Mouse (Mus musculus) kidney, postnatal 4 days (tissue): Measurements from ENCODE around the gene Plch2.

ENCODE experiments used
- DNase-seq, 2 experiments: peaks; one replicate each; pipeline ENCODE4 v3.0.0; 2021; ENCODE audit warnings: mixed read lengths in 2 of 2

The Plch2 gene

DNA sequence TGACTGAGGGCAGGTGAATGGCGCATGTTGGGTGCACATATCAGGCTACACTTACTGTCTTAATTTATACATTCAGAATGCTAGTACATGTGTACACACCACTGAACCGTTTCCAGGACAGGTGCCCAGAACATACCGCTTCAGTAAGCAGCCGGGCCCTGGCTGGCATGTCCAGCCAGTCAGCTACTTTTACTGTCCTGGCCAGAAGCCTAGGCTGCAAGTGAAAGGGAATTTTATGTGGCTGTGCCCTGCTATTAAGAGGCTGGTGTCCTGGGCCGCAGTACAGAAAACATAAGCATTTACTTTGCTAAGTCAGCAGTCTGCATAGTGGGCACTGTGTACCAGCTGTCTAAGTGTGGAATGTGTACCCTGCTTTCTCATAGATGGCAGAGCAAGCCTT is 14.3 kb upstream of the Plch2 start:
- DNase-seq: peak in 1 of 2 experiments; percentile 55

DNA sequence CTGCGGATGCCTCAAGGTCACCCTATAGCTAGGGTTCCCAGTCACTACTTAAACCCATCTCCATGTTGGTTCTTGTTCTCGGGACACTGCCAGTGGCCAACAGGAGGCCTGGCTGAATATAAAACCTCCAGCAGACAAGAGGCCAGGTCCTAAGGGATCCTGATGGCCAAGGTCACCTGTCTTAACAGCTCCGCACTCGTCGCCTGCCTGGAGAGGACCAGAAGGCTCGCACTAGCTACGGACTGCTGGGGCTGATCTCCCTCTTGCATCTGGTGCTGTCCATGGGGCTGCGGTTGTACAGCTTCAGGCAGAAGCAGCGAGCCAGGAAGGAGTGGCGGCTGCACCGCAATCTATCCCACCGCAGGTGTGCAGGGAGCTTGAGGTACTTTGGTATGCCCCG is 13.6 kb upstream of the Plch2 start:
- DNase-seq: no peak

DNA sequence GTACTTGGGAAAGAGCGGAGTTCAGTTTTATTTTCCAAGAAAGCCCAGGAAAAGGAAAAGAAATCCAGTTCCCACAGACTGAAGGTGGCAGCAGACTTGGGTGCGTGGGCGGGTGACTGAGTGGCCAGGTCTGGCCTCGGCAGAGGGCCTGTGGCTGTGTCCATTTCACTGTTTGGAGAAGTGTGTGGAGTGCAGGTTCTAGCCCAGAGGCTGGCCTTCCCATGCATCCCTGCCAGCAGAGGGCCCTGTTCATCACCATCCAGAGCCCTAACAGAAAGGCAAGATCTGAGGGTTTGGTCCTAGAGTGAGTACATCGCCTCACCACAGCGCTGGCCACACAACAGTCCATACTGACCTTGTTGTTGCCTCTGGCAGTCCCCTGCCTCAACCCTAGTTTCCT is 12.6 kb upstream of the Plch2 start:
- DNase-seq: peak in 1 of 2 experiments; percentile 53

DNA sequence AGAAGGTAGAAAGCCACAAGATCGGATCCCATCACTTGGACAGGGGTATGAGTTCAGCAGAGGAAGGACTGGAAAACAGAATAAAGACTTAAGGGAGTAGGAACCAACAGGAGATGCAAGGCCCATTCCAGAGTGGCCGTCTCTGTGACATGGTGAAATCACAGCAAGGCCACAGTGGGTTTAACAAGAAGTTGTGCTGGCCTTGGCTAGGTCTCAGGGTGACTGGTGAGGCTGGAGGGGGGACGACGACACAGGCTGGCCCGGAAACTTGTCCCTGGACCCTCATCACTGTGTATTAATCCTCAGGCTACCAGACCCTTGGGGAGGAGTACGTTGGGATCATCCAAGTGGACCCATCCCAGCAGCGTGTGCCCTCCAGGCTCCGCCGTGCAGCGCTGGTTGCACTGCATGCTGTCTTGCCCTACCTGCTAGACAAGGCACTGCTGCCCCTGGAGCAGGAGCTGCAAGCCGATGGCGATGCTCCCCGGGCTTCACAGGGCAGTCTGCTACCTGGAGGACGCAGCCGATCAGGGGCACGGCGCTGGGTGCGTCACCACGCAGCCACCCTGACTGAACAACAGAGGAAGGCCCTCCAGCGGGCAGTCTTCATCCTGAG is 11.9 kb upstream of the Plch2 start:
- DNase-seq: no peak

DNA sequence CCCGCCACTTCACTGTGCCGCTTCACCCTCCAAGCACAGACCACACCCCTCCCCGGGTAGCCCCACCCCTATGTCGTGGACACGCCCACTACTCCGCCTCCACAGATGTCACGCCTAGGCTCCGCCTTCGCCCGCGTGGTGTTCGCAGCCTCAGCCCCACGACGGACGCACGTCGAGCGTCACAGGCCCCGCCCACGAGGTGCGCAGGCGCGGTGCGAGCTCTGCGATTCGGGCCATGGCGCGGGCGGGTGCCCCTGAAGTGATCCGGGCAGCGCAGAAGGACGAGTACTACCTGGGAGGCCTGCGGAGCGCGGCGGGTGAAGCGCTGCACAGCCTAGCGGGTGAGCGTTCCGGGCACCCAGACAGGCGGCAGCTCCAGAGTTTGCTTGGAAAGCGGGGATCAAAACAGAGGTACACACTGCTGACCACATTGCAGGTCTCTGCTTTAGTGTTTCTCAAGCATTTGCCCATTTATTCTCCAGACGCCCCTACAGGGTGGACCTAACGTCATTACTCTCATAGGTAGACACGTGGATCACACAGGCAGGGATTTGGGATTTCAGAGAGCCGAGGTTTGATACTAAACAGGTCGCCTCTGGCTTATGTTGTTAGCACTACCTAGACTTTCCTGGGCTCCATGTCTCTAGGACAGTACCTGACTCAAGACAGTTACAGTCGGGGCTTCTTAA is 10.4 kb upstream of the Plch2 start, which contains the start of gene Pex10:
TSS of gene Pex10 (plus strand) at position 183 of the 689 bp plus-strand sequence.
- DNase-seq: peak; percentile 98 to 99

DNA sequence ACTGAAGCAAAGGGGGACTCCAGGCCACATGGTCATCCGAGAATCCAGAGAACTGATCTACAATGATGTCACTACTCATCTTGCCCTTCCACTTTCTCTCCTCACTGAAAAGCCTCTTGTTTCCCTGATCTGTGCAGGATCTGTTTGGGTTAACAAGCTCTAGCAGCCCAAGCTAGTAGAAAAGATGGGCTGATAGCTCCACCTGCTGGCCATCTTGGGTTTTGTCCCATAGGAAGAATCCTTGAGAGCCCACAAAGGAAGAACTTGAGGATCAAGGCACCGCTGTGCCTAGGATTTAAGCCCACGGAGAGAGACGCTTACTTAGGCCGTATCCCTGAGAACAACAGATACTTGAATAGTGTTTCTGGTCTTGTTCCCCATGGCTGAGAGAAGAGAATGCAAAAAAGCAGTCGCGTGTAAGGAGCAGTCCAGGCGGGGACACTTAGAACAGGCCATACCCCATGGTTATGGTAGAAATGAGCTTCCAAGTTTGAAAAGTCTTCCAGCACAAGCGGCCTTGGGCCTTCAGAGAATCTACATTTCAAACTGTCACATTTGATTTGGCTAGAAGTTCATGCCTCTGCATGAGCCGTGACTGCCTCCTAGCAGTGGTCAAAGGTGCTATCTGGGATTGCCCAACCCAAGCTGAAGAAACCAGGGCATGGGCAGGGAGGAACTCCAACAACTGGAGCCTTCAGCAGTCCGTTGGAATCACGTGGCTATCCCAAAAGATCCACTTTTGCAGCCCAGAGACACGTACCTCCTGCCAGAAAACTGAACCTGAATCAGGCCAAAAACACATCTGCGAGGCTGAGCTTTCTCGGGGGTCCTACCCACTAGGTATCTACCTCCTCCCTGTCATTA is 9.6 kb upstream of the Plch2 start:
- DNase-seq: peak; percentile 93

DNA sequence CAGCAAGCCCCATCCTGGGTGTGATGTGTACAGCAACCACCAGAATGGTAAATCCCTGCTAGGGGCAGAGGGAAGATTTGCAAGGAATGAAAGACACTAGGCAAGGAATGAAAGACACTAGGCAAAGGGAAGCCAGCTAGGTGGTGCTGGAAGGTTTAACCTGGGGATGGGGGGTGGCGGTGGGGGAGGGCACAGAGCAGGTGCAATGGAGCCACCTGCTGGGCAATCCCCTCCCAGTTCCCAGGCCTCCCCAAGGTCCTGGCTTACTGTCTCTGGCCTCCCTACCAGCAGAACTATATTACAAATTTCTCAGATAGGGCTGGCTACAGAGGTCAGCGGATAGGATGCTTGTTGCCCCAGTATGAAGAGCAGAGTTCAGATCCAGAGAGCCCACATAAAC is 7.9 kb upstream of the Plch2 start:
- peak; percentile 45 to 66 for DNase-seq

DNA sequence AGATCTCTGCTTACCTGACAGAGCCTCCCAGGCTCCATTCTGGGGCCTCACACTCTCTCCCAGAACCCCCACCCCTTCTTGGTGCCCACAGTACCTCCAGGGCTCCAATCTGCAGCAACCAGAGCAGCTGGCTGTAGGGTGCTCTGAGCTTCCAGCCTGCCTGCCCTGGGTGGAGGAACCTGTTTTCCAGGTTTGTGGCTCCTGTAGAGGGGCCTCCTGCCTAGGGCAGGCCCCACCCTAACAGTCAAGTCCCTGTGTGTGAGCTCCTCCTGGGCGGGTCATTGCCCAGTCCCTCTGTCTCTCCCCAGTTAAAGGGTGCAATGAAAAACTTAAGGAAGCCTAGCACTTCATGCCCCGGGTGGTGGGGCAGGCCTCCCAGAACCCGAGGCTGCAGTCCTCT is 7.3 kb upstream of the Plch2 start:
- DNase-seq: peak; percentile 43 to 63

DNA sequence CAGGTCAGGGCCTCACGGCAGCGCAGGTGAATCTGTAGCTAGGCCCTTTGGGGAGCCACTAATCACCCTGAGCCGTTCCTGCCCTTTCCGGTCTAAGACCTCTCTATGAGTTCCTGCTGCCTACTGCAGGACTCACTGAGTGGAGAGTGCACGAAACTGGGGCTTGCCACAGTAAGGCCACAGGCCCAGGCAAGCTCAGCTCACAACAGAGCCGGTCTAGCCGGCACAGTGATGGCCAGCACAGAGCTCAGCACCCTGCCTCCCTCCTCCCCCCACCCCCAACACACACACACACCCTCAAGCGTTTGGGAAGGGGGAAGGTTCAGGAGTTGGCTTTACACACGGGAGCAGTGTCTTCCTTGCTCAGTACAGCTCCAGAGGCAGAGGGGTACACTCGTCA is 1.7 kb upstream of the Plch2 start:
- DNase-seq: no peak

DNA sequence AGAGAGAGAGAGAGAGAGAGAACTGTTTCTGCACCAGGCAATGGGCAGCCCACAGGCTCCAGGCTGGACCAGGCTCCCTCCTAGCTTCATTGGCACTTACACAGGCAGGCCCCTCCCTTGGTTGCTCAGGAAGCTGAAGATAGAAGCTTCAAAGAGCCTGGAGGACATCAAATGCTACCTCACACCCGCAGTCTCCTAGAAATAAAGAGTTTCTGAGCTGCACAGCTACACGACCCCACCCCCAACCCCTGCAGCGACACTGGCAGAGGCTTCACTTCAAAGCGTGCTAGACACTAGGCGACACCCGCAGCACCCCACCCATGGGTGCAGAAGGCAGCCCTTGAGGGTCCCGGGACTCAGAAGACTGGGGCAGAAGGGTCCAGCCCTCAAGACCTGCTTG is 6.5 kb downstream of the Plch2 start:
- DNase-seq: no peak

DNA sequence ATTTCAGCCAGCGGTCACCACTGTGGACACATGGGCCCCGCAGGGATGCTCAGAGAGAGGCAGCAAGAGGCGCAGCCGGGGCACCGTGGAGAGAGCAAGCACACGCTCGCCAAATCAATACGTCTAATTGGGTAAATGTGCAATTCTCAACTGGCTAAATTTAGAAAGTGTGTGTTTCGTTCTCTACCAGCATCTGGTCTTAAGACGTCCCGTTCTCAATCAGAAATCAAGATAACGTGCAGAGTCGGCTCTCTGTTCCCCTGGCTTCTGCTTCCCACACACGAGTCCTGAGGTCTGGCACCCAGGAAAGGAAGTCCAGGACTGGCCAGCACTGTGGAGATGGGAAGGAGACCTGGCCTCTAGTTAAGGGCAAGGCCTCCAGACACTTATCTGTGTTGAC is 9.9 kb downstream of the Plch2 start:
- no peak for DNase-seq

DNA sequence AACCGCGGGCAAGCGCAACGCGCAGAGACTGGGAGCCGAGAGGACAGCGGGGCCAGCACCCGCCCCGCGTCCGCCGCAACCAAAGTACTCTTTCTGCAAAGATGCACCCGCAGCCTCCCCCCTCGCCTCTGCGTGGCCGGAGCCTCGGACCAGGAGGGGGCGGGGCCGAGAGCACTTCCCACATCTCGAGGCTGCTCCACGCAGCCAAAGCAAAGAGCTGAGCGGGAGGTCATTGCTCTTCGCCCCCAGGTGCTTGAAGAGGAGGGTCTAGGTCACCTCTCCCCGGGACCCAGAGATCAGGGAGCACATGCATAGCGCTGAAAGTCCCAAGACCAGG is 13.3 kb downstream of the Plch2 start:
- DNase-seq: no peak

DNA sequence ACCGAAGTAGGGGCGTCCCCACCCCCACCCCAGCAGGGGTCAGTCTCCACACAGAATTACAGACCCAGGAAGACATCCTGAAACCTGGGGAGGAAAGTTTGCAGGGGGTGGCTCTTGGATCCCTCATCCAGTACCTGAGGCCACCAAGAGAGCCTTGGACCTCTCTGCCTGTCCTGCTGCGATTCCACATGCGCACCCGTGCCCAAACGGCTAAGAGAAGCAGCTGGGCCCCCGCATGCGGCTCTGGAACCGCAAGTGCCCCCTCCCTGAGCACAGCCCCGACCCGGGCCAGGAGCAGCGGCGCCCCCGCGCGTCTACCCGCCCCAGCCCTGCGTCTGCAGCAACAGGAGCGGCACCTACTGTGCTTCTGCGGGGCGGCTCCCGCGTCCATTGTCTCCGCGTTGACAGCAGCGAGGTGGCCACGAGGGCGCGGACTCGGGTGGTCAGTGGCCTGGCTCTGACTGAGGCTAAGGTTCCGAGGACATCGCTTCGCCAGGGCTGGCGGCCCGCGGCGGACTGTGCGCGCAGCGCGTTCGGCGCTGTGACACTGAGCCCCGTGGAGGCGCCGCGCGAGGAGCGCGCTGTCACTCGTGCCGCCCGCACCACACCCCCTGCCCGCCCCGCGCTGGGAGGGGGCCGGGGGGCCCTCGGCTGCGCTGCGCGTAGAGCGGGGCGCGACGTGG is 13.8 kb downstream of the Plch2 start:
- no peak for DNase-seq

DNA sequence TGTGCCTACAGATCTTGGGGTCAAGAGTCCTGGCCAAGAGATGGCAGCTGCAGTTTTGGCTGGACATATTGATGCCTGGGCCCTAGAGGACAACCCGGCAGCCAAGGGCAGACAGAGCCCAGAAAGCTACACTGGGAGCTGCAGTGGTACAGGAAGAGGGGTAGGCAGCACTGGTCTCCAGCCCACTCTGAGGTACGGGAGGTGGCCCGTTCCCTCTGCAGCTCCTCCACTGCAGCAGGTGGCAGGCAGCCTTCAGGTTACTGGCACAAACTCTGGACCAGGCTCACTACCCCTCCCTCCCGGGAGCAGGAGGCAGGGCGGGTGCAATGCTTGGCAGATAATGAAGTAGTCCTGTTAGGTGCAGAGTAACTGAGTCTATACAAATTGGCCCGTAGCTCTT is 15.9 kb downstream of the Plch2 start:
- DNase-seq: no peak

DNA sequence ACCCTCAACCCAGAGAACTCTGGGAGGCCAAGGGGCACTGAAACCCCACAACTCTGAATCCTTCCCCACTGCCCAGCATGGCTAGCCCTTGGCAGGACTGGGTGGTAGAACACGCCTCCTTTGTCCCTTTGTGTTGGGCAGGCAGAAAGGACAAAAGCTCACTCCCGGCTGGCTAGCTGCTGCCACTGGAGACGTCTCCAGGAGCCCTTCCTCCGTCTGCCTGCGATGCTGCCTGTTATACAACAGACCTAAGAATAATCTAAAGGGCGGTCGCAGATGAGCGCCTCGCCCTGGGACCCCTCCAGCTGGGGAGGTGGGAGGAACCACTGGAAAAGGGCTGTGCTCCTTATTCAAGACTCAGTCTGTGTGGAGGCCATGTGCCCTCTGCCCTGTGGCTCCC is 16.4 kb downstream of the Plch2 start:
- no peak for DNase-seq

DNA sequence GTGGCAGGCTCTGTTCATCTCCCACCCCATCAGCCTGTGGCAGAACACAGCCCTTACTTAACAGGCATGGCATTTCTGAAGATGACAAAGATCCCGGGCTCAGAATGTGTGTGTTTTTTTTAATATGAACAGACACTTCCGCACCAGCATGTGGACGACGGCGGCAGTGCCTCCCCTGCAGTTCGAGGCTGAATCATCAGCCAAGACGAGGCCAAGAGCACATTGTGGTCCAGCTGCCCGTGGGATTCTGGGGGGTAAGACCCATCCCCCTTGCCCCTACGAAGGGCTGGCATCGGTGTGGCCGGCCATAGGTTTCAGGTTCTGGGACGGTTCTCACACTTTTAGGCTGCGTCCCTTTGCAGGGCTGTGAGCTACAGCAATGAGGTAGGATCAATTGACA is 21.8 kb downstream of the Plch2 start:
- no peak for DNase-seq

DNA sequence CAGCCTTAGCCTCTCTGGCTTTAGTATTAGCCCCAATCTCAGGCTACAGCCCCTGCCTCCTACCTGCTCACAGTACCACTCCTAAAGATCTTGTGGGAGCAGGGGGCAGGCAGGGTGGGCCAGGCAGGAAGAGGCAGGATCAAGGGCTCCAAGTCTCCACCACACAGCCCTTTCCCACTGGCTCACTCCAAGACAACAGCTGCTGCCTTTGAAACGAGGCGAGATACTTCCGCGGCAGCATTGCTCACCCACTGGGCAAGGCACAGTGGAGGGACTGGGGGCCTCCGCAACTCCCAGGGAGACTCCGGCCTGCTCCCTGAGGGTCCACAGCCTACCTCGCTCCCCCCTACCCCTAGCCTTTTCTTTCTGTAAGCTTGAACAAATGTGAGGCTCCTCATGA is 22.4 kb downstream of the Plch2 start:
- DNase-seq: no peak

DNA sequence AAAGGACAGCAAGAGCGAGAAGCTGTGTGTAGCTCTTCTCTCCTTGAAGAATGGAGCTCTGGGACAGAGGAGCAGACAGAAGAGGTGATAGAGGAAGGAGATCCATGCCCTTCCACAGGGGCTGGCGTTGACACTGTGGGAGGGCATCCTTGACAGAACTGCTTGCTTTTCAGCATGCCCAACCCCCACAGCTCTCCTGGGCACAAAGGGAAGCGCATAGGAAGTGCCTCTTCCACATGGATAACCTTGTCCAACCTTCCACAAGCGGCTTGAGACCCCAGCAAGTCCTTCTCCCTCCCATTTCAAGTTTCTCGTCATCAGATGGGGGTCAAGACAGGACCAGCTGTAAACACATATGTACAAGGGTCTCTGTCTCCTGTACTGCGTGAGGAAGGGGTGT is 23.5 kb downstream of the Plch2 start:
- DNase-seq: no peak

DNA sequence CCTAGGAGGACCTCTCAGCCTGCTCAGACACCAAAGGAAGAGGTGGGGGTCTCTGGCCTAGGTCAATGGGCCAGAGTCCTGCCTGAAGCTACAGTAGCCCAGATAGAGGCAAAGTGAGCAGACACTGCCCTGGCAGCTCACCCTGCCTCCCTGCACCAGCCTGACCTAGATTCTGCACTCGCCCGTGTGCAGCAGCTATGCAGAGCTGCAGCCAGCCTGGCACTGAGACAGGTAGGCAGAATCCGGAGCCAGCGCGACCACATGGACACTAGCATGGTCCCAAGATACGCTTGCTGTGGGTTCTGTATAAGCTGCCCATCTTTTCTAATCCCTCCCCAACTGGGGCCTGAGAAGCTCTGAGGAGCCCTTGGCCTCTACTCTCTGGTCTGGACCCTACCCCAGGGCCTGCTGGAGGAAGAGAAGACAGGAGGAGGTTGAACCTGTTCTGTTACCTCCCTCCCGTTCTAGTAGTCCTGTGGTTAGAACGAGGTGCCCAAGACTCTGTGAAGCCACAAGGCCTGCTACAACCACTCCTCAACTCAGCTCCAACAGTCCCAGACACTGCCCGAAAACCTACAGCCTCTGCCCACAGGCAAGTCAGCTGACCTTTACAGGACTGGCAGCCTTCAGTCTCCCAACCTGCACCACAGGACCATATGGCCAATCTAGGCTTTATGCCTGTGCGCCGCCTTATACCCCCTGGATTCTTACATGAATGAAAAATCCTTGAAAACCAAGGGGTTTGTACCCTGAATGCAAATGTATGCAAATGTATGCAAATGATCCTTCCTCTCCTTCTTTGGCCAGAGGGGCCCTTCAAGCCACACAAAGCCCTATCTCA is 32.2 kb downstream of the Plch2 start:
- DNase-seq: no peak

DNA sequence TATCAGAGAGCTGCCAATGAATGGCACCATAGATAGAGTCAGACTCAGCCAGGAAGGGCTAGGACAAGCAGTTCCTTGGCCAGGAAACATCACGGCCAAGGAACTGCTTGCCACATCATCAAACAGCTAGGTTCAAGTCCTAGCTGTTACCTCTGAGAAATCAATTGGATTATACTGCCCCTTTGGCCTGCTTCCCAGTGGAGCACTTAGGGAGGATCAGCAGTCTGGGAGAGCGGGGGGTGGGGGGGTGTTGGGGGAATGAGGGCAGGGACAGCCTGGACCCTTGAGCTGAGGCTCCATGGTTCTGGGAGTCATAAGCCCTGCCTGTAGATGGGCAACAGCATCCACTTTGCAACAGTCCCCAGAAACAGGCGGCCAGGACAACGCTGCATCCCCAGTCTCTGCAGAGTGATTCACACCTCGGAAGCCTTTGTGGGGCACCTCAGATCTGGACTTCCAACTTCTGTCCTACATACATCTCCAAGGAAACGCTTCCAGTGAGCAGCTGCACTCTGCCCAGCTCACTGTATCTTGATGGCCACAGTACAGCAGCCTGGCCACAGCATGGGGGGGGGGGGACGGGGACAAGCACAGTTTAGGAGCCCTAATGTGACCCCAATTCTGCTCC is 34.2 kb downstream of the Plch2 start:
- DNase-seq: no peak

DNA sequence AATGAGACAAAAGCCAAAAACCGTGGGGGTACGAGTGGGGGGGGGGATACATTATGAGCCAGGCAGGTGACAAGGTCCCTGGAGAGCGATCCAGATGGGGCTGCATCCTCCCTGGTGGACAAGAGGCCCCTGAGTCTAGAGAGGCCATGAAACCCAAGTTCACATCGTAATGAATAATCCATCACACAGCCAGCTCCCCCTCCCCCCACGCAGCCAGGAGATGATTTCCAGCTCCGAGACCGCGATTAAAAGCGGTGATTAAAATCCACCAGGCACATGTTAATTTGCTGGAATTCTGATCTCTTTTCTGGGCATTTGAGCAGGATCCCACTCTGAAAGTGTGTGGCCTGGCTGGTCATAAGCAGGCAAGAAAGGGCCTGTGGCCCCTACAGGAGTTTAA is 35.8 kb downstream of the Plch2 start:
- no peak for DNase-seq

DNA sequence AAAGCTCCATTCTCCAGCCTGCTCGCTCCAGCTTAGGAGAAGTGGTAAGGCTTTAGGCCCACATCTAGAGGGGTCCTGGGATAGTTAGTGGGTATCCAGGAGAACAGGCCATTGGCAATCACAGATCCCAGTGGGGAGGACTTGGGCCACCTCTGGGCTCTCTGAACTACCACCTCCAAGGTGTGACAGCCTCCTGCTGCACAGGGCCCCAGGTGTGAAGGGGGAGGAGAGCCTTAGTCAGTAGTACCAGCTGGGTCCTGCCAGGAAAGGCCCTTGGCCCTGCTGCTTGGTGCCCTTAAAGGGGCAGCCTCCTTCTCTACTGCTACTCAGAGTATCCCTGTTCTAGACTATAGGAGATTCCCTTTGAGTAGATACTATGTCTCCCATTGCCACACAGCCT is 36.4 kb downstream of the Plch2 start:
- no peak for DNase-seq
